Mouse (Mus musculus) hindbrain, embryonic 10.5 days (tissue): ENCODE measurements around the gene Cpm. TPM values are rescaled to one million over a fixed set of nuclear protein-coding genes. Genes with fewer than 3 reads are reported as not detected.

Source experiments
- DNase-seq: peaks from one replicate; pipeline ENCODE4 v3.0.0-alpha.2; 2017; ENCODE audit warnings: low spot score
- H3K27ac ChIP-seq: fragments of 300-500 bp; sonication (generic); 2 replicates; pipeline ENCODE4 v1.5.1; 2016; ENCODE audit warnings: mild to moderate bottlenecking, moderate library complexity
- H3K27me3 ChIP-seq: fragments of 300-500 bp; sonication (generic); 2 replicates; pipeline ENCODE4 v1.6.1; 2016; ENCODE audit warnings: mild to moderate bottlenecking; ENCODE audit not compliant: poor library complexity, insufficient read depth, severe bottlenecking
- H3K36me3 ChIP-seq: fragments of 300-500 bp; sonication (generic); 2 replicates; pipeline ENCODE4 v1.6.1; 2016; ENCODE audit warnings: mild to moderate bottlenecking, moderate library complexity
- H3K4me1 ChIP-seq: fragments of 300-500 bp; sonication (generic); replicated peaks from 2 replicates; pipeline ENCODE4 v1.6.1; 2016; ENCODE audit warnings: mild to moderate bottlenecking
- H3K4me3 ChIP-seq: fragments of 300-500 bp; sonication (generic); 2 replicates; pipeline ENCODE4 v1.5.1; 2016; ENCODE audit warnings: mild to moderate bottlenecking, moderate library complexity
- H3K9me3 ChIP-seq: fragments of 300-500 bp; sonication (generic); 2 replicates; pipeline ENCODE4 v1.6.1; 2016; ENCODE audit warnings: mild to moderate bottlenecking, moderate library complexity
- WGBS: fragments of 180-500 bp; shearing (Covaris S2); methylation state at CpG from one replicate; pipeline ENCODE4 v1.1.7; 2016; 5-methylcytosine and 5-hydroxymethylcytosine counted together
- polyA plus RNA-seq: library from polyadenylated mRNA; unstranded; fragments of >200 nt; fragmentation: Nextera tagmentation; extraction: Ambion mirVana; gene quantifications from 2 replicates; pipeline ENCODE4 v1.2.1, GENCODE M21; 2016

Cpm gene
- polyA plus RNA-seq, 1 experiment from 2014 or later = 5.9 TPM

DNA sequence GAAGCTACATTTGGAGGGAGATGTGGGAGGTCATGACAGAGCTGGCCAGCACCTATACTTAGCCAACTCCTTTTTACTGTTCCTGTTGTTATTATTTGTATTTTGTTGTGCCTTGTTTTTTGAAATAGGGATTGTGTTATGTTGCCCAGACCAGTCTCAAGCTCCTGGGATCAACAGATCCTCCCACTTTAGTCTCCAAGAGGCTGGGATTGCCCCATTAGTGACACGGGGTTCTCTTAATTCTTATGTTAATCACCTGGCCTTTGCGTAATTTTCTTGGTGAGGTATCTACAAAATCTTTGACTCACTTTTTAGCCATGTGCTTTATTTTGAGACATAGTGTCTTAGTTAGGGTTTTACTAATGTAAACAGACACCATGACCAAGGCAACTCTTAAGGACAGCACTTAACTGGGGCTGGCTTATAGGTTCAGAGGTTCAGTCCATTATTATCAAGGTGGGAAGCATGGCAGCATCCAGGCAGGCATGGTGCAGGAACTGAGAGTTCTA is 18.7 kb downstream of the Cpm start:
- 0 out of 2 replicates have a peak, but pooled peaks cover 5% of the 10 kb centered on the region for H3K27me3 ChIP-seq
- WGBS = 80% methylated on average over 2 of the region's 2 CpGs

DNA sequence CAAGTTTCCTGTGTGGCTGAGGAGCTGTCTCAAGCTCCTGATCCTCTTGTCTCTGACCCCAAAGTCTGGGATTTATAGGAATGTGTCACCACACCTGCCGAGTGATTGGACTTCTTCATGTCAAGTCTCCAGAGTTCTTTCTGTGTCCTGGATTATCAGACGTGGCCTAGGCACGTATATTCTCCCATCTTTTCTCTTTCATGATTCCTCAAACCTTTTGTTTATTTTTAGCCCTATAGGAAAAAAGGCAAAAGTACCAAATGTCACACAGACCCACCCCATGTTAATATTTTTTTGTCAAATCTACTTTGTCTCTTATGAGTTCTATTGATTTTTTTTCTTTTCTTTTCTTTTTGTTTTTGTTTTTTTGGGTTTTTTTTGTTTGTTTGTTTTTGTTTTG is 19.3 kb downstream of the Cpm start:
- Histone ChIP-seq H3K36me3 (no peaks in the 10 kb centered on the region), H3K27ac (no peak overlapping the region), H3K27me3 (0 out of 2 replicates have a peak, but pooled peaks cover 5% of the 10 kb centered on the region), H3K4me1 (peaks cover 11% of the 10 kb centered on the region), H3K4me3 (no peak overlapping the region), H3K9me3 (no peaks in the 10 kb centered on the region)
- 92% methylated on average over 3 of the region's 3 CpGs for WGBS
- DNase-seq = no peak

More for the DNA sequence above, 18.7 kb downstream of the Cpm start:
- H3K9me3 ChIP-seq = no peaks in the 10 kb centered on the region
- H3K4me1 ChIP-seq = peaks cover 11% of the 10 kb centered on the region
- H3K4me3 ChIP-seq = no peak overlapping the region
- no peaks in the 10 kb centered on the region for H3K36me3 ChIP-seq
- H3K27ac ChIP-seq = no peak overlapping the region
- DNase-seq = no peak

DNA sequence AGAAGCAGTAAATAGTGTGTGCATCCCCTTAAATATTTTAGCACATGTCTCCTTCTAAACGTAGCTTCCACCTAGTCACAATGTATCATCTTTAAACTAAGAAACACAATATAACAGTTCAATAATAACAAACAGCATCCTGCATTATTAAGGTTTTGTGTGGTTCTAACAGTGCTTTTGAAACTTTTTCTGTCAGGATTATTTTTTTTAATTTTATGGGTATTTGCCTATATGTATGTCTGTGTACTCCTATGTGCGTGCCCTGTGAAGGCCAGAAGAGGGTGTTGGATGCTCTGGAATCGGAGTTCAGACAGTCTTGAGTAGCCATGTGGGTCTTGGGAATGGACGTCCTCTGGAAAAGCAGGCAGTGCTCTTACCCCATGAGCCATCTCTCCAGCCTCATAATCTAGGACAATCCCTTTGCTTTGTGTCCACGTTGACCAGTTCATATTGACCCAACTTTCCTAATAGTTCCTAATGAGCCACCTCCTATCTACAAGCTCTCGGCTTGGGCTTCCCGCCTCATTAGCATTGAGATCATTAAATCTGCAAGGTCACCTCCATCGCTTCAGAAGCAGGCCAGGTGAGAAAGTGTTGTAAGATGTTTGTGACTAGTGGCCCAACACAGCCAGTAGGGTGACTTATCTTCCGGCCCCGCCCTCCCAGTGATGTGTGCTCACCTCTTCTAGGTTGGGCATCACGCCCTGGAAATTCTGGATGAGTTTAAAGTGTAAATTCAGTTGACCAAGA is 20.2 kb downstream of the Cpm start:
- no peak overlapping the region for H3K4me3 ChIP-seq
- no peak for DNase-seq
- 0 out of 2 replicates have a peak, but pooled peaks cover 5% of the 10 kb centered on the region for H3K27me3 ChIP-seq
- H3K36me3 ChIP-seq = no peaks in the 10 kb centered on the region
- H3K9me3 ChIP-seq = no peaks in the 10 kb centered on the region
- 91% methylated on average over 11 of the region's 11 CpGs for WGBS
- no peak overlapping the region for H3K27ac ChIP-seq
- peaks cover 11% of the 10 kb centered on the region for H3K4me1 ChIP-seq

DNA sequence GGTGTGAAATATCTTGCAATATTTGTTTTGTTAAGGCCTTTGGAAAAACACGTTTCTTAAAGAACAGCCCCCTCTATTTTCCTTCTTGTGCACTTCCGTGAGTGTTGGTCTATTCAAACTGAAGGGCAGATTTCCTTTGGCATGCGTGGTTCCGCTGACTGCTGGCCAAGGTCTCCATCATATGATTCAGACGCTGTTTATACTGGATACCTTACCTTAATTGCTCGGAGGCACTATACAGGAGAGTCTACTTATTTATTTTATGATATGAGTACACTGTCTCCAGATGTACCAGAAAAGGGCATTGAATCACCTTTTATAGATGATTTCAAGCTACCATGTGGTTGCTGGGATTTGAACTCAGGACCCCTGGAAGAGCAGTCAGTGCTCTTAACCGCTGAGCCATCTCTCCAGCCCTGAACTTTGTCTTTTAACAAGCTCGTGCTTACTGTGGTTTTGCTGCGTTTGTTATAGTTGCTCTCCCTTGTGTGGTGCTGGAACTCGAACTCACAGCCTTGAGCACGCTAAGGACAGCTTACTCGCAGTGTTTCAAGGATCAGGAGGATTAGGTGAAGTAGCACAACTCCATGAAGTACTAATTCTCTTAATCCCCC is 20.8 kb downstream of the Cpm start:
- no peak for DNase-seq
- Histone ChIP-seq H3K27ac (no peak overlapping the region), H3K36me3 (no peaks in the 10 kb centered on the region), H3K4me3 (no peak overlapping the region), H3K4me1 (peaks cover 11% of the 10 kb centered on the region), H3K27me3 (0 out of 2 replicates have a peak, but pooled peaks cover 5% of the 10 kb centered on the region), H3K9me3 (no peaks in the 10 kb centered on the region)
- WGBS = 90% methylated on average over 12 of the region's 12 CpGs

DNA sequence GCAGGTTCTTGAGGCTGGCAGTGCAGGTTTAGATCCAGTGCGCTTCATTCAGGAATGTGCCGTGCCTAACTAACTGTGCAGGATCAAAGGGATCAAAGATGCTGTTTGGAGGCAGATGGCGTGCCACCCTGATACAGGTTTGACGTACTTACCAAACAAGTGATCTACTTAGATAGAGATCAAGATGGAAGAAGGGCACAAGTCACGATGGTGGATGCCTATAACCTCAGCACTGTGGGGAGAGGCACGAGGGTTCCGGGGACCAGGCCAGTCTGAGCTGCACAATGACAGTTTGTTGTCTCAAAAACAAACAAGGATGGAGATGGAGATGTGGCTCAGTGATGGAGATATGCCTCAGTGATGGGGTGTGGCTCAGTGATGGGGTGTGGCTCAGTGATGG is 21.4 kb downstream of the Cpm start:
- Histone ChIP-seq H3K4me1 (peaks cover 11% of the 10 kb centered on the region), H3K9me3 (no peaks in the 10 kb centered on the region), H3K36me3 (no peaks in the 10 kb centered on the region), H3K27ac (no peak overlapping the region), H3K27me3 (0 out of 2 replicates have a peak, but pooled peaks cover 4% of the 10 kb centered on the region), H3K4me3 (no peak overlapping the region)
- no peak for DNase-seq
- 87% methylated on average over 7 of the region's 7 CpGs for WGBS

DNA sequence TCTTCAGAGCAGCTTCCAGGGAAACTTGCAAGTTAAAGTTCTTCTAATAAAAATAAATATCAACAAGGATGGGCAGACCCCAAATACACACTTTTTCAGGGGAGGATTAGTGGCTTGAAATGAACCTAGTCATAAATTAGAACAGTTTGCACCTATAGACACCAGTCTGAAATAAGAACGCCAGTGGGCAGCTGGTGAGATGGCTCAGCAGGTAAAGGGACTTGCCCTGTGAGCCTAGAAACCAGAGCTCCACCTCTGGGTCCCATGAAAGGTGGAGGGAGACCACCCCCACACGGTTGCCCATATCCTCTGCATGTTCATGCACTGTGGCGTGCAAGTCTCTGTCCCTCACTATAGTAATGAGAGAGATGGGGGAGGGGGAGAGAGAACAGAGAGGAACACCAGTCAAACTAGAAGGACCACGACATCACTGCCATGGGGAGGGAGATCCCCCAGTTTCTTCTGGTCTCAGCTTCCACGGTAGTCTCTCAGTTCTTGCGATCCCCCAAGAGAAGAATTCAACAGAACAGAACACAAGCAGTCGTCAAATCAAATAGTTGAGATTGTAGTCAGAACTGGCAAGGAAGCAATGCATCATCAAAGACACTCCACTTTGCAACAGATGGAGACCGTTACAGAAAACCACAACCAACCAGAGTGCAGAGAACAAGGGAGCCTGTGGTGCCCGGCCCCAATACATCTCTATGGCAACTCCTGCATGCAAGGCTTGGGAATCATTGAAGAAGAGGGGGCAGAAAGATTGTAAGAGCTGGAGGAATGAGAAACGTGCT is 22.5 kb downstream of the Cpm start:
- no peak for DNase-seq
- Histone ChIP-seq H3K4me3 (no peak overlapping the region), H3K36me3 (no peaks in the 10 kb centered on the region), H3K27me3 (no peaks in the 10 kb centered on the region), H3K27ac (no peak overlapping the region), H3K9me3 (no peaks in the 10 kb centered on the region), H3K4me1 (peaks cover 9% of the 10 kb centered on the region)
- WGBS = 81% methylated on average over 10 of the region's 10 CpGs

DNA sequence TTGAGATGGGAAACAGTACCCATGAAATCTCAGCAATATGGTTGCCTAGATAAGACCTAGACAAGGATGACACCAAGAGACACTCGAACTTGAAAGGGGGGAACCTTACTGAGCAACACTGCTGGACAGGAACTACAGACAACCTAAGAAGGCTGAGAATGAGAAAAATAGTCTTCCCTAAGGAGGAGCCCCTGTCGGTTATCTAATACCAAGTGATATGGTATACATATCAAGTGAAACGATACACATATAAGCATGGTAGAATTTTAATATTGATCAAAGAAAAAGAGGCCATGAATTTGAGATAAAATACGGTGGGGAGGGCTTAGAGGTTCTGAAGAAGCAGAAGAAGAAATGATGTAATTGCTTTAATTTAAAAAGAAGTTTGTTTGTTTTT is 23.1 kb downstream of the Cpm start:
- H3K36me3 ChIP-seq = no peaks in the 10 kb centered on the region
- no peaks in the 10 kb centered on the region for H3K27me3 ChIP-seq
- peaks cover 3% of the 10 kb centered on the region for H3K4me1 ChIP-seq
- WGBS = 92% methylated on average over 4 of the region's 4 CpGs
- H3K9me3 ChIP-seq = no peaks in the 10 kb centered on the region
- no peak overlapping the region for H3K27ac ChIP-seq
- DNase-seq = no peak
- H3K4me3 ChIP-seq = no peak overlapping the region

DNA sequence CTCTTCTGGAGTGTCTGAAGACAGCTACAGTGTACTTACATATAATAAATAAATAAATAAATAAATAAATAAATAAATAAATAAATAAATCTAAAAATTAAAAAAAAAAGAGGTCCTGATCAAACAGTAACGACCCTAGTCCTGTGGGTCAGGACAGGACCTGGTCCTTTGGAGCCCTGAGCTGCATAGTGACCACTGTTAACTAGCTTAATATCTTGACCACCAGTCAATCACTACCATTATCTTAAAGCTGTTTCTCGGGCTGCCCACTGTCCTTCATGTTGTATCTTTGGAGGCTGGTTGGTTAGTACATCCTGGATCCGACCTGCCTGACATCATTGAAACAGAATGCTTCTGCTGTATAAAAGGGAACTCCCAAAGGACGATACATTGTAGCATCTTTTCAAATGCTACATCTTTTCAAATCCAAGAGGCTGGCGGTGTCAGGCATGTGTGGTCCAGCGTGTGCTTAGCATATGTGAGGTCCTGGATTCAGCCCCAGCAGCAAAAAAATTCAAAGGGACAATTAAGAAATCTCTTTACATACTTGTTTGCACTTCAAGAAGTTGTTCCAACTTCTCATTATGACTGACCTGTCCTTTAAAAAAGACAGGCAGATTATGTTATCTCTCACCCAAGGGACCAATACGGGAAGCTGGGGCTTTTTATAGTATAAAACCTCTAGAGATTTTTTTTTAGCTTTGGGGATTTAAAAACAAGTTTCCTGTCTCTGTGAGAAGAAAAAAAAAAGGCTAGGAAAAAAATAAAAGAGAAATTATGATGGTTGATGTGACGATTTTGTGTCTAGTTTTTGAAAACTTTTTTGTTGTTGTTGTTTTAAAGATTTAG is 23.9 kb downstream of the Cpm start:
- no peak overlapping the region for H3K27ac ChIP-seq
- H3K27me3 ChIP-seq = no peaks in the 10 kb centered on the region
- H3K36me3 ChIP-seq = no peaks in the 10 kb centered on the region
- 88% methylated on average over 8 of the region's 8 CpGs for WGBS
- H3K4me1 ChIP-seq = no peaks in the 10 kb centered on the region
- no peak for DNase-seq
- no peaks in the 10 kb centered on the region for H3K9me3 ChIP-seq
- no peak overlapping the region for H3K4me3 ChIP-seq

DNA sequence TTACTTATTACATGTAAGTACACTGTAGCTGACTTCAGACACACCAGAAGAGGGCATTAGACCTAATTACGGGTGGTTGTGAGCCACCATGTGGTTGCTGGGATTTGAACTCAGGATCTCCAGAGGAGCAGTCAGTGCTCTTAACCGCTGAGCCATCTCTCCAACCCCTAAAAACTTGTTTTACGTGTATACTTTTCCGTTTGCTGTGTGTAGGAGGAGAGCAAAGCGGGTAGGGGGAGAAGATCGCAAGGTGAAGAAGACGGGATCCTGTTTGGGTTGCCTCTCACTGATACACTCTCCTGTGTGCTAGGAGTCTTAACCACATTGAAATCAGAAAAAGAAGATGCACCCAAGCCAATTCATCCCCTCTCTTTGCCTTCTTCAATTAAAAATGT is 24.5 kb downstream of the Cpm start:
- Histone ChIP-seq H3K4me1 (no peaks in the 10 kb centered on the region), H3K4me3 (no peak overlapping the region), H3K36me3 (no peaks in the 10 kb centered on the region), H3K27me3 (no peaks in the 10 kb centered on the region), H3K27ac (no peak overlapping the region), H3K9me3 (no peaks in the 10 kb centered on the region)
- WGBS = 92% methylated on average over 7 of the region's 7 CpGs
- no peak for DNase-seq

DNA sequence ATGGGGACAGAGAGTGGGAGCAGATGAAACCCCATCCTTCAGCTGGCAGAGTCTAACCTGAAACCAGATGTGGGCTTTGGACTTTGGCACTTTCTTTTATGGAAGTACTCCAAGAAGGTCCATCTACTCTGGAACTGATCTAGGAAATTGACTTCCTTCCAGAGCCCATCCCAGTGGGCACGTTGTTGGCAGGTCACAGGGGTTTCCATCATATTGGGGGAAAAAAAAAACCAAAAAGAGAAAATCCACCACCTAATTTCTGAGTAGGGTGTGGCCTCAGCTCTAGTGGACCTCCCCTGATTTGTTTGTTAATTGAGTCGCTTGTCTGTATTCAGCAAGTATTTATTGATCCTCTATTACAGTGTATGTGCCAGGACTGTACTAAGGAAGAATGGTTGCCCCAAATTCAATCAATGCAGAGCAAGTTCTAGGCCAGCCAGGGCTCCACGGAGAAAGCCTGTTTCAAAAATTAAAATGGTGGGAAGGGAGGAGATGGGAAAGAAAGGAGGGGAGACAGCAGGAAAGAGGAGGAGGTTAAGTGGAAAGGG is 25.4 kb downstream of the Cpm start:
- WGBS = 74% methylated on average over 3 of the region's 3 CpGs
- Histone ChIP-seq H3K4me3 (no peak overlapping the region), H3K27me3 (no peaks in the 10 kb centered on the region), H3K4me1 (peaks cover 2% of the 10 kb centered on the region; the same call in 1 of the 2 replicates), H3K9me3 (no peaks in the 10 kb centered on the region), H3K27ac (no peak overlapping the region), H3K36me3 (no peaks in the 10 kb centered on the region)
- no peak for DNase-seq

DNA sequence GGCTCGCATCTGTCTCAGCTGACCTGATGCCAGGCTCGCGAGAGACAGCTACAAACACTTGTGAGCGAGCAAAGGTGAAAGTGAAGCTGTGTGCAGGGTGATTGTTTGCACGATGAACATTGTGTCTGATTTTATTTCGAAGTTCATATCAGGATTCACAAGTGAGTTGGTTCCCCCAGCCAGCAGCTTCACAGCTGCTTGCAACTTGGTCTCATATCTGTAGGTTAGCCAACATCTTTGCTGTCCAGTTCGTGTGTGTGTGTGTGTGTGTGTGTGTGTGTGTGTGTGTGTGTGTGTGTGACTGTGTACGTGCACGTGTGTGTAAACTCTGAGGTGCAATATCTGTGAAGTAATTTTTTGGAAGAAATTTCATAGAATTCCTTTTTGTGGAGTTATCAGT is 26.2 kb downstream of the Cpm start:
- H3K27me3 ChIP-seq = no peaks in the 10 kb centered on the region
- H3K4me3 ChIP-seq = no peak overlapping the region
- no peak overlapping the region for H3K27ac ChIP-seq
- no peaks in the 10 kb centered on the region for H3K36me3 ChIP-seq
- 91% methylated on average over 9 of the region's 9 CpGs for WGBS
- peaks cover 6% of the 10 kb centered on the region; the same call in 1 of the 2 replicates for H3K4me1 ChIP-seq
- DNase-seq = no peak
- H3K9me3 ChIP-seq = no peaks in the 10 kb centered on the region
